Mouse (Mus musculus): ENCODE data around the gene Vezt. TPM values are rescaled to one million over a fixed set of nuclear protein-coding genes. Genes with fewer than 3 reads are reported as not detected.

Gene Vezt
- polyA plus RNA-seq, 1 experiment, result 16.4 TPM

DNA sequence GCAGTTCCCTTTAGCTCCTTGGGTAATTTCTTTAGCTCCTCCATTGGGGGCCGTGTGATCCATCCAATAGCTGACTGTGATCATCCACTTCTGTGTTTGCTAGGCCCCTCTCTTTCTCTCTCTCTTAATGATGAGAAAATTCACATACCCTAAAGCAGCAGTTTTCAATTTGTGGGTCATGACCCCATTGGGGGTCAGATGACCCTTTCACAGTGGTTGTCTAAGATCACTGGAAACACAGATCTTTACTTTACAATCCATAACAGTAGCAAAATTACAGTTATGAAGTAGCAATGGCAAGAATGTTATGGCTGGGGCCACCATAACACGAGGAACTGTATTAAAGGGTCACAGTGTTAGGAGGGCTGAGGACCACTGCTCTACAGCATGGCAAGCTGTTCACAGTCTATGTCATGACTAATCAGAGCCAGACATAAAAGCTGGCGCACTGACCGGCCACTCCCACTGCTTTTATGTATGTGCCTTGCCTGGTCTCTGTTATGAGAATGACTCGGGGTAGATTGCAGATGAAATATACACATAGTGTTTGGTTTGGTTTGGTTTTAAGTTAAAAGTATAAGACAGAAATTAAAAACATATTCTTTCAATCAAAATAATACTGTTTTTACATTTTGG is 125.7 kb downstream of the Vezt start:
- no peak overlapping the region for H3K4me3 ChIP-seq (ENCODE audit: insufficient read depth, low read length)
- no peak overlapping the region for H3K27ac ChIP-seq (ENCODE audit: insufficient read depth, low read depth, low read length)
- no peak for TF ChIP-seq CTCF (IDR thresholded peaks at IDR 0.05; ENCODE audit: low read depth, low read length)
- no peak for TF ChIP-seq POLR2A (IDR thresholded peaks at IDR 0.05; ENCODE audit: borderline replicate concordance, low read depth, low read length)
- H3K4me1 ChIP-seq (ENCODE audit: control insufficient read depth, insufficient read depth, low read length), result peaks cover 9% of the 10 kb centered on the region

DNA sequence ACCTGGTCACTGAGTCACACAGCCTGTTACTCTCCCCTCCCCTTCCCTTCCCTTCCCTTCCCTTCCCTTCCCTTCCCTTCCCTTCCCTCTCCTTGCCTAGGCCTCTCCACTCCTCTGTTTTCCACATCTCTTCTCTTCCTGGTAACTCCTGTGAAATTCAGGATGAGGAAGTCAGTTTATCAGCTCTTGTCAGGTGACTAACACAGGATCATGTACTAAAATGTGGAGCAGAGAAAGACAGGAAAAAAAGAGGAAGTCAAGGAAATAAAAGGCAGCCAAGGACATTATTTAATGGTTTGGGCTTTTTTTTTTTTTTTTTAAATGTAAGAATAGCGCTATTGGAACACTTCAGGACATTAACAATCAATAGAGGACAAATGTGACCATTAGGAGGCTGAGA is 126.6 kb downstream of the Vezt start:
- TF ChIP-seq CTCF (IDR thresholded peaks at IDR 0.05; ENCODE audit: low read depth, low read length) (no peak), POLR2A (IDR thresholded peaks at IDR 0.05; ENCODE audit: borderline replicate concordance, low read depth, low read length) (no peak)

DNA sequence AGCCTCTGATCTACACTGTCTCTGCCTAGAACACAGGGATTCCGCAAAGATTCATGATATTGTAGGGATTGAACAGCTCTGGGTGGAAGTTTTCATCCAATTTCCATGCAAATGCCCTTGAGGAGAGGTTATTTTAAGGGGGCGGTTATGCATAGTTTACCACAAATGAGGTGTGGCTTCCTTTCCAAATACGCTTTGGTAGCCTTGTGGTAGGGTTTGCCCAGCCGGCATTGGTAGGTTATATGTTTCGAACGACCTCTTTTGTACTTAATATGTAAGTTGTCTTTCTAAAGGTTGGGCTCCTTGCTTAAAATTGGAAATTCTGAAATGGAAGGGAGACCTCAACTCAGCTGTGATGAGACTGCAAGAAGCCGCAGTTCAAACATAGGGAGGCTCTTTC is 127.1 kb downstream of the Vezt start:
- H3K4me3 ChIP-seq (ENCODE audit: insufficient read depth, low read length), result no peak overlapping the region
- TF ChIP-seq POLR2A (IDR thresholded peaks at IDR 0.05; ENCODE audit: borderline replicate concordance, low read depth, low read length) (no peak), CTCF (IDR thresholded peaks at IDR 0.05; ENCODE audit: low read depth, low read length) (no peak)
- no peak overlapping the region for H3K27ac ChIP-seq (ENCODE audit: insufficient read depth, low read depth, low read length)
- peaks cover 9% of the 10 kb centered on the region for H3K4me1 ChIP-seq (ENCODE audit: control insufficient read depth, insufficient read depth, low read length)

More for the DNA sequence above, 126.6 kb downstream of the Vezt start:
- Histone ChIP-seq H3K4me1 (ENCODE audit: control insufficient read depth, insufficient read depth, low read length) (peaks cover 9% of the 10 kb centered on the region), H3K4me3 (ENCODE audit: insufficient read depth, low read length) (no peak overlapping the region), H3K27ac (ENCODE audit: insufficient read depth, low read depth, low read length) (no peak overlapping the region)

DNA sequence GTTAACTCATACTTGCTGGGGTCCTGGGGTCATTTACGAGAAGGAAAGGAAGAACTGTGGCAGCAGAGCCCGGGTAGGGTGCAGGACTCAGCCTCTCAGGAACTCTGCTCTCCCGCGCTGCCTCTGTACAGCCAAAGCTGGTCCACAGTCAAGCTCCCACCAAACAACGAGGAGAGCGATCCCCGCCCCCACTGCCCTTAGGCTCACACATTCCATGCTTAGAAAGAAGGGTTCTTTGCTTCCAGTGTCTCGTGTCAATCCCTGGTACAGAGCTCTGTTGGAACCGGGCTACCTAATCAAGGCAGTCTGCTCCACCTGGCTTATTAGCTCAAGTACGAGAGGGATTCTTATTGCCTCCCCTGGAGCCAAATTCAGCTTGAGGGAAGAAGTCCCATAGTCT is 128.2 kb downstream of the Vezt start:
- Histone ChIP-seq H3K27ac (ENCODE audit: insufficient read depth, low read depth, low read length) (no peak overlapping the region), H3K4me3 (ENCODE audit: insufficient read depth, low read length) (no peak overlapping the region), H3K4me1 (ENCODE audit: control insufficient read depth, insufficient read depth, low read length) (peaks cover 9% of the 10 kb centered on the region)
- no peak for TF ChIP-seq POLR2A (IDR thresholded peaks at IDR 0.05; ENCODE audit: borderline replicate concordance, low read depth, low read length)
- no peak for TF ChIP-seq CTCF (IDR thresholded peaks at IDR 0.05; ENCODE audit: low read depth, low read length)

DNA sequence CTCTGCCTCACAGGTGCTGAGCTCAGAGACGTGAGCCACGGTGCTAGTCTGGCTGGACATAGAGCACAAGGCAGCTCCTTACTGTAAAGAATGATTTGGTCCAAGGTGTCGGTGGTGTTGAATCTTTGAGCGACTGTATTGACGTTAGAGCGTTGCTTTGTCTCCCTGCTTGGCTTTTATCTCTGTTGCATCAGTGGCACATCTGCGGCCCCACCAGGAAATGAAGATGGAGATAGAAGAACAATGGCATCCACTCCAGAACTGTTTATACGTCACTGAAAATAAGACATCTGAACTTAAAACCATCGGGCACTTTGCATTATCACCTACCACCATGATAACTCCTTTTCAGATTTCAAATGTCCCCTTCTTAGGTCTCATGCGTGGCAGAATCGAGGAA is 135.7 kb downstream of the Vezt start:
- Histone ChIP-seq H3K27ac (ENCODE audit: insufficient read depth, low read depth, low read length) (no peak overlapping the region), H3K4me3 (ENCODE audit: insufficient read depth, low read length) (no peak overlapping the region), H3K4me1 (ENCODE audit: control insufficient read depth, insufficient read depth, low read length) (no peaks in the 10 kb centered on the region)
- no peak for TF ChIP-seq CTCF (IDR thresholded peaks at IDR 0.05; ENCODE audit: low read depth, low read length)
- TF ChIP-seq POLR2A (IDR thresholded peaks at IDR 0.05; ENCODE audit: borderline replicate concordance, low read depth, low read length), result no peak

DNA sequence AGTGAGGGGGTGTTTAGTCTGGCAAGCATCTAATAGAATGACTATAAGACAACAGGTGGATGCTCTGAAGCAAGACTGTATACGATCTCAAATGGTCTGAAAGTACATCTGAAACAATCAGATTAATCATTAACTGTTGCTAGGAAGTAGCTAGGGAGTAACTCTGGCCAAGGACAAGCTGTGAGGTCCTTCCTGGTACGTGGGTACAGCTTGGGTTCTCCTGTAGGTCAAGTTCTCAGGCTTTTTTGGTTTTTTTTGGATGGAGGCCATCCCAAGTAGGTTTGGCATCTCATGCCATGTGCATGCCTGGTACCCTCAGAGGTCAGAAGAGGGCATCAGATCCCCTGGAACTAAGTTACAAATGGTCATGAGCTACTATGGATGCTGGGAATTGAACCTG is 136.3 kb downstream of the Vezt start:
- H3K4me3 ChIP-seq (ENCODE audit: insufficient read depth, low read length), result no peak overlapping the region
- H3K27ac ChIP-seq (ENCODE audit: insufficient read depth, low read depth, low read length), result no peak overlapping the region
- no peaks in the 10 kb centered on the region for H3K4me1 ChIP-seq (ENCODE audit: control insufficient read depth, insufficient read depth, low read length)
- TF ChIP-seq CTCF (IDR thresholded peaks at IDR 0.05; ENCODE audit: low read depth, low read length) (no peak), POLR2A (IDR thresholded peaks at IDR 0.05; ENCODE audit: borderline replicate concordance, low read depth, low read length) (no peak)

DNA sequence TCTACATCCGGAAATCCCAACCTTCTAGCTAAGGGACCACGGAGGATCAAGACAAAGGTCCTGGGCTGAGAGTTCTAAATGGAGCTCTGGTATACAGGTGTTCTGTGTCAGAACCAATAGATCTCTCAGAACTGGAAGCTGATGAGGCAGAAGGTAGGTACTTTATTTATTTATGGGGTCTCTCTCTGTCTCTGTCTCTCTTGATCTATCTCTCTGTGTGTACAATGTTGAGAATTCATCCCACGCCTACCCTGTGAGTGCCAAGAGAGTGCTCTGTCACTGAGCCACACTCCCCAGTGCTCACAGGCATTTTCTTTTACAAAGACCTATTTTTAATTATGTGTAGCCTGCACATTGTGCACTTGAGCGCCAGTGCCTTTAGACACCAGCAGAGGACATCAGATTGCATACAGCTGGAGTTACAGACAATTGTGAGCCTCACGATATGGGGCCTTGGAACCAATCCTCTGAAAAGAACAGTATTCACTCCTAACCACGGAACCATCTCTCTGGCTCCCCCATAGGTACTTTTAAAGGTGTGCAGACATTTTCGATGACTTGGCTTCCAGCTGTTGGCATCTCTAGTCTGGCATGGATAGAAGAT is 138.5 kb downstream of the Vezt start, which contains the start of gene Metap2:
Gene Metap2, minus strand, starts transcription at position 51 of the 604 bp plus-strand sequence.
- TF ChIP-seq CTCF (IDR thresholded peaks at IDR 0.05; ENCODE audit: low read depth, low read length) (no peak), POLR2A (IDR thresholded peaks at IDR 0.05; ENCODE audit: borderline replicate concordance, low read depth, low read length) (no peak)
- Histone ChIP-seq H3K4me3 (ENCODE audit: insufficient read depth, low read length) (no peak within 1 kb of the TSS), H3K27ac (ENCODE audit: insufficient read depth, low read depth, low read length) (no peak within 1 kb of the TSS), H3K4me1 (ENCODE audit: control insufficient read depth, insufficient read depth, low read length) (no peaks in the 10 kb centered on the region)

DNA sequence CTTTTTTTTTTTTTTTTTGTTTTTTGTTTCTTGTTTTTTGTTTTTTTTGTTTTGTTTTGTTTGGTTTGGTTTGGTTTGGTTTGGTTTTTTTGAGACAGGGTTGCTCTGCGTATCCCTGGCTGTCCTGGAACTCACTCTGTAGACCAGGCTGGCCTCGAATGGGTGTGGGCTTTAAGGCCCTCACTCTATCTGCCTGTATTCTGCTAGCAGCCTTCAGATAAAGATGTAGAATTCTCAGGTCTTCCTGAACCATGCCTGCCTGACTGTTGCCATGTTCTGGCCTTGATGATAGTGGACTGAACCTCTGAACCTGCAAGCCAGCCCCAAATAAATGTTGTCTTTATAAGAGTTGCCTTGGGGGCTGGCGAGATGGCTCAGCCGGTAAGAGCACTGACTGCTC is 143.1 kb downstream of the Vezt start:
- H3K27ac ChIP-seq (ENCODE audit: insufficient read depth, low read depth, low read length), result no peak overlapping the region

DNA sequence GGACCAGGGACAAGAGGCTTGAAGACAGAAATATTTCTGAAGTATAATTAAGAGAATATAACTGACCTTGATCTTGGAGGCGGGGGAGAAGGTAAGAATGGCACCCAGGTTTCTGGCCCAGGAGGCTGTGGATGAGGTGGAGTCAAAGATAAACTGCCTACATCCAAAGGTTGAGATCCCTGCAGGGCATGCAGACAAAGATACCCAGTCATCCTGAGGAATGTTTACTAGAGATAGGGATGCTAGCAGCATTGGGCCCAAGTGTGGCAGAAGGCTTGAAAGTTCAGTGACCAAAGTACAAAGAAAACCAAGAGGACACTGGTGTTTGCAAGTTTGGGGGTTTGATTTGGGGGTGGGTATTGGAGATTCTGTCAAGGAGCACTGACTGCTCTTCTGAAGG is 144.6 kb downstream of the Vezt start:
- no peak overlapping the region for H3K27ac ChIP-seq (ENCODE audit: insufficient read depth, low read depth, low read length)
- no peak overlapping the region for H3K4me3 ChIP-seq (ENCODE audit: insufficient read depth, low read length)
- no peak for TF ChIP-seq CTCF (IDR thresholded peaks at IDR 0.05; ENCODE audit: low read depth, low read length)
- no peak for TF ChIP-seq POLR2A (IDR thresholded peaks at IDR 0.05; ENCODE audit: borderline replicate concordance, low read depth, low read length)
- peaks cover 4% of the 10 kb centered on the region; the same call in 1 of the 2 replicates for H3K4me1 ChIP-seq (ENCODE audit: control insufficient read depth, insufficient read depth, low read length)

More for the DNA sequence above, 143.1 kb downstream of the Vezt start:
- no peak for TF ChIP-seq CTCF (IDR thresholded peaks at IDR 0.05; ENCODE audit: low read depth, low read length)
- no peak for TF ChIP-seq POLR2A (IDR thresholded peaks at IDR 0.05; ENCODE audit: borderline replicate concordance, low read depth, low read length)
- Histone ChIP-seq H3K4me1 (ENCODE audit: control insufficient read depth, insufficient read depth, low read length) (peaks cover 4% of the 10 kb centered on the region; the same call in 1 of the 2 replicates), H3K4me3 (ENCODE audit: insufficient read depth, low read length) (no peak overlapping the region)

DNA sequence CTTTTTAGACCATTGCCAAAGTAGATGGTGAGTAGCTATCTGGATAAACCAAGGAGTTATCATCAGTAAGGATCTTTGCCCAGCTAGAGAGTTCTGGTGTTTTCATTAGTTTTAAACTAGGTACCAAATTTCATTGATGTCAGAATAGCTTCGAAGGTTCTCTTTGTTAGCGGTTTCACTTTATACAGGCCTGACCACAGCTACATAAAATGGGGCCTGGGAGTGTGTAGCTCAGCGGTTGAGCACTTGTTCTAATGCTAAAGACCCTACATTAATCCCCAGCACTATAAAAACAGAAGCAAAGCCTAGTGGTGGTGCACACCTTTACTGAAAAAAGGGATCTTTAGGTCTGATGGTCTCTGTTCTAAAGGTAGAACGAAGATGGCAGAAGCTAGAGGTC is 145.1 kb downstream of the Vezt start:
- Histone ChIP-seq H3K4me1 (ENCODE audit: control insufficient read depth, insufficient read depth, low read length) (peaks cover 4% of the 10 kb centered on the region; the same call in 1 of the 2 replicates), H3K27ac (ENCODE audit: insufficient read depth, low read depth, low read length) (no peak overlapping the region), H3K4me3 (ENCODE audit: insufficient read depth, low read length) (no peak overlapping the region)
- TF ChIP-seq POLR2A (IDR thresholded peaks at IDR 0.05; ENCODE audit: borderline replicate concordance, low read depth, low read length) (no peak), CTCF (IDR thresholded peaks at IDR 0.05; ENCODE audit: low read depth, low read length) (no peak)
